Mouse (Mus musculus): Measurements from ENCODE around the gene Acsf3. TPM values are rescaled to one million over a fixed set of nuclear protein-coding genes. Genes with fewer than 3 reads are reported as not detected.

Acsf3 gene
- polyA plus RNA-seq, 1 experiment = 5.0 TPM

- no peak for TF ChIP-seq CTCF (IDR thresholded peaks at IDR 0.05; ENCODE audit: control insufficient read depth, insufficient read depth, low read length)
- peaks cover 2% of the 10 kb centered on the region; the same call in 1 of the 2 replicates for H3K4me1 ChIP-seq (ENCODE audit: control insufficient read depth, insufficient read depth, low read length)
- H3K27ac ChIP-seq (ENCODE audit: control insufficient read depth, insufficient read depth, low read depth, low read length, poor library complexity) = no peak overlapping the region; the same call in 1 of the 2 replicates
- H3K4me3 ChIP-seq (replicated peaks; ENCODE audit: control insufficient read depth, low read depth, low read length) = no peak overlapping the region
- 86% methylated on average over 8 of the region's 8 CpGs for WGBS
Observed at GRCm38 (mm10) chr8:122810376-122810775, 35.1 kb downstream of the Acsf3 start.

DNA sequence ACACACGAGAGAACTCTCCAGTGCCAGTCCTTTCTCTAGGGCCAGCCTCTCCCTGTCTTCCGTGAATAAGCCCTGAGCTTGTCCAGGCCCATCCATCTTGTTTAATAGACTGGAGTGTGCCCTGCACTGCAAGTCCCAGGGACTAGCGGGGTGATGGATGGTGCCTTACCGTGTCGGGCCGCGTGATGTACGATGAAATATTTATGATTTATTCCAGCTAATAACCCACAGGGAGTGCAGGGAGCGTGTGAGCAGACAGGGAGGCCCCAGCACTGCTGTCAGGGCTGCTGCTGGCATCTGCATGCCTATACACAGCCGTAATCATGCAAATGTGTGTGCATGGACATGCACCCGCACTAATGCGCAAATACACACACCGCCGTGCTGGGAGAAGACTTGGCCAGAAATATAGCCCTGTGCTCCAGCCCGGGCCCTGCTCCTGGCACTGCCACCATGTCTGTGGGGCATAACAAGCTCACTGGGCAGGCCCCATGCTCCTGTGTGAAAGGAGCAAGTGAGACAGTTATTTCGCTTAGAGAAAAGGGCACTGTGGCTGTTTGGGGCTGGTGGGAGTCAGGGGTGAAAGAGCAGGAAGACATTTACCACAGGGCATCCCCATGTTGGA lies 36.7 kb downstream of the Acsf3 start:
- H3K4me1 ChIP-seq (ENCODE audit: control insufficient read depth, insufficient read depth, low read length) = peaks cover 2% of the 10 kb centered on the region; the same call in 1 of the 2 replicates
- 90% methylated on average over 16 of the region's 16 CpGs for WGBS
- no peak overlapping the region for H3K27ac ChIP-seq (ENCODE audit: control insufficient read depth, insufficient read depth, low read depth, low read length, poor library complexity)
- no peak overlapping the region for H3K4me3 ChIP-seq (replicated peaks; ENCODE audit: control insufficient read depth, low read depth, low read length)
- TF ChIP-seq CTCF (IDR thresholded peaks at IDR 0.05; ENCODE audit: control insufficient read depth, insufficient read depth, low read length) = no peak
- no peak for TF ChIP-seq POLR2A (IDR thresholded peaks at IDR 0.05; ENCODE audit: borderline replicate concordance, control insufficient read depth, low read depth, low read length)

GRCm38 (mm10) chr8:122812610-122813250 lies 37.4 kb downstream of the Acsf3 start:
- WGBS = 76% methylated on average over 14 of the region's 14 CpGs
- H3K4me3 ChIP-seq (replicated peaks; ENCODE audit: control insufficient read depth, low read depth, low read length) = no peak overlapping the region
- TF ChIP-seq CTCF (IDR thresholded peaks at IDR 0.05; ENCODE audit: control insufficient read depth, insufficient read depth, low read length) (peak; percentile 45; the same call in 1 of the 2 replicates), POLR2A (IDR thresholded peaks at IDR 0.05; ENCODE audit: borderline replicate concordance, control insufficient read depth, low read depth, low read length) (no peak)
- H3K4me1 ChIP-seq (ENCODE audit: control insufficient read depth, insufficient read depth, low read length) = peaks cover 2% of the 10 kb centered on the region; the same call in 1 of the 2 replicates
- no peak overlapping the region for H3K27ac ChIP-seq (ENCODE audit: control insufficient read depth, insufficient read depth, low read depth, low read length, poor library complexity)

DNA sequence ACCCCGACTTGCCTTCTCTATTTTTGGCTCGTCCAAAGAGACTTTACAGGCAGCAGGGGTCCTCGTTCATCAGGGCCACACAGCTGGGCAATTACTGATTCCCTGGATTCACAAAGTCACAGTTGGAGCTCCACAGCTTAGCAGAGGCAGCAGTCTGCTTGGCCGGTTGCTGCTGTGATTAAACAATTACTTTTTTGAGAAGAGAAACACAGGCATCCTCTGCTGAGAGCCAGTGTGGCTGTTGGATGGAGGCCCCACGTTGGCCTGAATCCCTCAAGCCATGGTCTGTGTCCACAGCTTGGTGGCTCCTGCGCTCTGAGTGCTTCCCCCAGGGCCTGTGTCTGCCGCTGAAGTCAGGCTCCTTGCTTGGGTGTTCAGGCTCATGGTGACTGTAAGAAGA lies 39.3 kb downstream of the Acsf3 start:
- Histone ChIP-seq H3K4me3 (replicated peaks; ENCODE audit: control insufficient read depth, low read depth, low read length) (no peak overlapping the region), H3K4me1 (ENCODE audit: control insufficient read depth, insufficient read depth, low read length) (no peaks in the 10 kb centered on the region), H3K27ac (ENCODE audit: control insufficient read depth, insufficient read depth, low read depth, low read length, poor library complexity) (no peak overlapping the region)
- 73% methylated on average over 7 of the region's 7 CpGs for WGBS
- TF ChIP-seq CTCF (IDR thresholded peaks at IDR 0.05; ENCODE audit: control insufficient read depth, insufficient read depth, low read length) (no peak), POLR2A (IDR thresholded peaks at IDR 0.05; ENCODE audit: borderline replicate concordance, control insufficient read depth, low read depth, low read length) (no peak)

- TF ChIP-seq POLR2A (IDR thresholded peaks at IDR 0.05; ENCODE audit: borderline replicate concordance, control insufficient read depth, low read depth, low read length) = no peak
- TF ChIP-seq CTCF (IDR thresholded peaks at IDR 0.05; ENCODE audit: control insufficient read depth, insufficient read depth, low read length) = no peak
- Histone ChIP-seq H3K4me1 (ENCODE audit: control insufficient read depth, insufficient read depth, low read length) (no peaks in the 10 kb centered on the region), H3K4me3 (replicated peaks; ENCODE audit: control insufficient read depth, low read depth, low read length) (no peak overlapping the region), H3K27ac (ENCODE audit: control insufficient read depth, insufficient read depth, low read depth, low read length, poor library complexity) (no peak overlapping the region)
- WGBS = 83% methylated on average over 6 of the region's 6 CpGs
Observed at GRCm38 (mm10) chr8:122816965-122817364, 41.7 kb downstream of the Acsf3 start.

- Histone ChIP-seq H3K4me1 (ENCODE audit: control insufficient read depth, insufficient read depth, low read length) (no peaks in the 10 kb centered on the region), H3K4me3 (replicated peaks; ENCODE audit: control insufficient read depth, low read depth, low read length) (no peak overlapping the region), H3K27ac (ENCODE audit: control insufficient read depth, insufficient read depth, low read depth, low read length, poor library complexity) (no peak overlapping the region)
- no peak for TF ChIP-seq POLR2A (IDR thresholded peaks at IDR 0.05; ENCODE audit: borderline replicate concordance, control insufficient read depth, low read depth, low read length)
- no peak for TF ChIP-seq CTCF (IDR thresholded peaks at IDR 0.05; ENCODE audit: control insufficient read depth, insufficient read depth, low read length)
- WGBS = 85% methylated on average over 13 of the region's 13 CpGs
Observed at GRCm38 (mm10) chr8:122817724-122818496, 42.6 kb downstream of the Acsf3 start.

GRCm38 (mm10) chr8:122819776-122820175 lies 44.5 kb downstream of the Acsf3 start:
- no peaks in the 10 kb centered on the region for H3K4me1 ChIP-seq (ENCODE audit: control insufficient read depth, insufficient read depth, low read length)
- TF ChIP-seq POLR2A (IDR thresholded peaks at IDR 0.05; ENCODE audit: borderline replicate concordance, control insufficient read depth, low read depth, low read length) = no peak
- H3K27ac ChIP-seq (ENCODE audit: control insufficient read depth, insufficient read depth, low read depth, low read length, poor library complexity) = no peak overlapping the region
- H3K4me3 ChIP-seq (replicated peaks; ENCODE audit: control insufficient read depth, low read depth, low read length) = no peak overlapping the region
- 79% methylated on average over 11 of the region's 11 CpGs for WGBS

- 48% methylated on average over 5 of the region's 5 CpGs for WGBS
- no peaks in the 10 kb centered on the region for H3K4me1 ChIP-seq (ENCODE audit: control insufficient read depth, insufficient read depth, low read length)
- H3K27ac ChIP-seq (ENCODE audit: control insufficient read depth, insufficient read depth, low read depth, low read length, poor library complexity) = no peak overlapping the region
- no peak overlapping the region for H3K4me3 ChIP-seq (replicated peaks; ENCODE audit: control insufficient read depth, low read depth, low read length)
- TF ChIP-seq CTCF (IDR thresholded peaks at IDR 0.05; ENCODE audit: control insufficient read depth, insufficient read depth, low read length) = no peak
- no peak for TF ChIP-seq POLR2A (IDR thresholded peaks at IDR 0.05; ENCODE audit: borderline replicate concordance, control insufficient read depth, low read depth, low read length)
Observed at GRCm38 (mm10) chr8:122824571-122824970, 49.3 kb downstream of the Acsf3 start.

Measured in bone marrow, adult 2 months (tissue).